Mouse (Mus musculus) MEL (cell line): ENCODE data around the gene Scnn1a. TPM values are rescaled to one million over a fixed set of nuclear protein-coding genes. Genes with fewer than 3 reads are reported as not detected.

ENCODE experiments used
- DNase-seq: peaks from one replicate; pipeline ENCODE4 v3.0.0; 2011; ENCODE audit warnings: low read depth, low spot score
- H3K27ac ChIP-seq: 2 replicates; pipeline ENCODE4 v1.5.1; 2012; ENCODE audit warnings: low read depth, mild to moderate bottlenecking, control low read depth, low read length, moderate library complexity; ENCODE audit not compliant: control insufficient read depth
- H3K27me3 ChIP-seq, 2 experiments: fragments of 150-350 bp in 1 of 2; sonication (generic) in 1 of 2; 2 replicates each; pipeline ENCODE4 v1.6.1; 2012; ENCODE audit warnings: low read length in 2 of 2, mild to moderate bottlenecking in 2 of 2, improper control_type of control experiment in 1 of 2, moderate library complexity in 1 of 2; ENCODE audit not compliant: insufficient read depth in 2 of 2, control insufficient read depth in 1 of 2
- H3K36me3 ChIP-seq, 2 experiments: 2 replicates each; pipeline ENCODE4 v1.6.1; 2012 to 2014; ENCODE audit warnings: low read length in 2 of 2, improper control_type of control experiment in 1 of 2, inconsistent platforms in 1 of 2, mild to moderate bottlenecking in 1 of 2; ENCODE audit not compliant: insufficient read depth in 2 of 2, control insufficient read depth in 1 of 2
- H3K4me1 ChIP-seq, 2 experiments: fragments of 150-350 bp in 1 of 2; sonication (generic) in 1 of 2; 2 replicates each; pipeline ENCODE4 v1.6.1; 2012; ENCODE audit warnings: low read length in 2 of 2, improper control_type of control experiment in 1 of 2, mild to moderate bottlenecking in 1 of 2; ENCODE audit not compliant: insufficient read depth in 2 of 2, control insufficient read depth in 1 of 2
- H3K4me3 ChIP-seq, 2 experiments: fragments of 150-350 bp in 1 of 2; sonication (generic) in 1 of 2; 2 replicates each; pipeline ENCODE4 v1.5.1; 2012; ENCODE audit warnings: low read depth in 2 of 2, low read length in 2 of 2, mild to moderate bottlenecking in 2 of 2, moderate library complexity in 2 of 2, control low read depth in 1 of 2, improper control_type of control experiment in 1 of 2; ENCODE audit not compliant: control insufficient read depth in 1 of 2, insufficient read depth in 1 of 2
- H3K79me2 ChIP-seq: 2 replicates; pipeline ENCODE4 v1.6.1; 2012; ENCODE audit warnings: mild to moderate bottlenecking, low read length, moderate library complexity; ENCODE audit not compliant: control insufficient read depth, poor library complexity, insufficient read depth
- H3K9ac ChIP-seq: 2 replicates; pipeline ENCODE4 v1.6.1; 2012; ENCODE audit warnings: low read depth, mild to moderate bottlenecking, control low read depth, low read length, moderate library complexity; ENCODE audit not compliant: control insufficient read depth, poor library complexity, severe bottlenecking
- H3K9me3 ChIP-seq: fragments of 150-350 bp; sonication (generic); replicated peaks from 2 replicates; pipeline ENCODE4 v1.6.1; 2012; ENCODE audit warnings: mild to moderate bottlenecking, low read length, improper control_type of control experiment, moderate library complexity; ENCODE audit not compliant: insufficient read depth
- BHLHE40 ChIP-seq: IDR thresholded peaks from 2 replicates; pipeline ENCODE4 v1.6.1; 2012; ENCODE audit warnings: low read depth, mild to moderate bottlenecking, inconsistent platforms, low read length, improper control_type of control experiment, borderline replicate concordance
- CHD2 ChIP-seq: IDR thresholded peaks from 2 replicates; pipeline ENCODE4 v1.6.1; 2011; ENCODE audit warnings: low read length, improper control_type of control experiment
- E2F4 ChIP-seq: IDR thresholded peaks from 2 replicates; pipeline ENCODE4 v1.6.1; 2011; ENCODE audit warnings: low read depth, low read length, improper control_type of control experiment, borderline replicate concordance
- ELF1 ChIP-seq: IDR thresholded peaks from 2 replicates; pipeline ENCODE4 v1.6.1; 2014; ENCODE audit warnings: low read depth, mild to moderate bottlenecking, inconsistent platforms, low read length, improper control_type of control experiment, moderate library complexity
- EP300 ChIP-seq, 2 experiments: IDR thresholded peaks; 2 replicates each; pipeline ENCODE4 v1.6.1; 2011; ENCODE audit warnings: improper control_type of control experiment in 2 of 2, low read length in 2 of 2, low read depth in 1 of 2, mild to moderate bottlenecking in 1 of 2
- ETS1 ChIP-seq: IDR thresholded peaks from 2 replicates; pipeline ENCODE4 v1.6.1; 2012; ENCODE audit warnings: low read depth, mild to moderate bottlenecking, inconsistent platforms, low read length, improper control_type of control experiment, moderate library complexity
- GABPA ChIP-seq: IDR thresholded peaks from 2 replicates; pipeline ENCODE4 v1.6.1; 2012; ENCODE audit warnings: low read depth, mild to moderate bottlenecking, inconsistent platforms, low read length, improper control_type of control experiment, moderate library complexity
- HCFC1 ChIP-seq: IDR thresholded peaks from 2 replicates; pipeline ENCODE4 v1.6.1; 2012; ENCODE audit warnings: low read depth, mild to moderate bottlenecking, inconsistent platforms, low read length, improper control_type of control experiment, moderate library complexity
- MAX ChIP-seq: IDR thresholded peaks from 2 replicates; pipeline ENCODE4 v1.6.1; 2011; ENCODE audit warnings: low read length, improper control_type of control experiment
- NELFE ChIP-seq: IDR thresholded peaks from 2 replicates; pipeline ENCODE4 v1.6.1; 2011; ENCODE audit warnings: low read depth, low read length, improper control_type of control experiment
- POLR2AphosphoS5 ChIP-seq: IDR thresholded peaks from 2 replicates; pipeline ENCODE4 v1.6.1; 2012; ENCODE audit warnings: low read depth, borderline replicate concordance, mild to moderate bottlenecking, inconsistent platforms, low read length, moderate library complexity, mixed read lengths
- SMC3 ChIP-seq: IDR thresholded peaks from 2 replicates; pipeline ENCODE4 v1.6.1; 2011; ENCODE audit warnings: low read depth, low read length, improper control_type of control experiment
- TBP ChIP-seq: IDR thresholded peaks from 2 replicates; pipeline ENCODE4 v1.8.0; 2011; ENCODE audit warnings: low read depth, low read length, improper control_type of control experiment
- TCF12 ChIP-seq: IDR thresholded peaks from 2 replicates; pipeline ENCODE4 v1.6.1; 2014; ENCODE audit warnings: low read depth, mild to moderate bottlenecking, inconsistent platforms, low read length, improper control_type of control experiment, moderate library complexity
- USF2 ChIP-seq, 2 experiments: IDR thresholded peaks; 2 replicates each; pipeline ENCODE4 v1.6.1; 2011 to 2012; ENCODE audit warnings: improper control_type of control experiment in 2 of 2, low read length in 2 of 2, borderline replicate concordance in 1 of 2, inconsistent platforms in 1 of 2, low read depth in 1 of 2, mild to moderate bottlenecking in 1 of 2; ENCODE audit not compliant: insufficient read depth in 1 of 2
- ZC3H11A ChIP-seq: IDR thresholded peaks from 2 replicates; pipeline ENCODE4 v1.6.1; 2012; ENCODE audit warnings: low read depth, mild to moderate bottlenecking, inconsistent platforms, low read length, improper control_type of control experiment
- ZMIZ1 ChIP-seq: IDR thresholded peaks from 2 replicates; pipeline ENCODE4 v1.6.1; 2012; ENCODE audit warnings: low read depth, mild to moderate bottlenecking, inconsistent platforms, low read length, improper control_type of control experiment, moderate library complexity
- ZNF384 ChIP-seq: IDR thresholded peaks from 2 replicates; pipeline ENCODE4 v1.6.1; 2012; ENCODE audit warnings: low read depth, mild to moderate bottlenecking, inconsistent platforms, low read length, improper control_type of control experiment
- polyA plus RNA-seq, 2 experiments: library from polyadenylated mRNA; stranded (reverse) in 1 of 2; unstranded in 1 of 2; fragments of >175 nt in 1 of 2; fragments of >200 nt in 1 of 2; gene quantifications; 2 replicates each; pipeline versions ENCODE4 v1.2.1 to v1.2.4; 2012; ENCODE audit warnings: low replicate concordance in 2 of 2, low read depth in 1 of 2; ENCODE audit not compliant: insufficient read length in 2 of 2, insufficient read depth in 1 of 2, missing spikeins in 1 of 2
- total RNA-seq: library from RNA; depleted of rRNA; stranded (reverse); fragments of 300-350 nt; gene quantifications from 2 replicates; pipeline ENCODE4 v1.2.3, GENCODE M21; 2012

The Scnn1a gene
- total and polyA plus RNA-seq, 3 experiments, result 0.50 TPM; not detected in 2

- H3K36me3 ChIP-seq, result no peaks in the 10 kb centered on the region
- no peaks in the 10 kb centered on the region for H3K9me3 ChIP-seq
- DNase-seq, result peak; percentile 80
- TF ChIP-seq NELFE (no peak), ELF1 (peak; percentile 25; the same call in 1 of the 2 replicates)
- no peak overlapping the region for H3K27ac ChIP-seq
- H3K27me3 ChIP-seq, result peaks cover 0 to 2% of the 10 kb centered on the region in 2 experiments; a peak in 3 of 4 replicates
- no peaks in the 10 kb centered on the region for H3K4me1 ChIP-seq
- H3K4me3 ChIP-seq, result no peak overlapping the region
- no peaks in the 10 kb centered on the region for H3K79me2 ChIP-seq
- peak overlapping the region; percentile 38; the same call in 1 of the 2 replicates for H3K9ac ChIP-seq
These were observed 57.4 kb downstream of the Scnn1a start for GRCm38 (mm10) chr6:125377582-125378451.

- H3K9me3 ChIP-seq, result no peaks in the 10 kb centered on the region
- no peaks in the 10 kb centered on the region for H3K36me3 ChIP-seq
- H3K4me1 ChIP-seq, result no peaks in the 10 kb centered on the region
- no peak overlapping the region for H3K9ac ChIP-seq
- TF ChIP-seq ETS1 (no peak), SMC3 (no peak), E2F4 (no peak), MAX (no peak), ZC3H11A (no peak), TCF12 (no peak), USF2 (IDR thresholded peaks at IDR 0.05; ENCODE audit: borderline replicate concordance in 1 of 2, insufficient read depth in 1 of 2, low read depth in 1 of 2, low read length in 2 of 2) (no peak), ZMIZ1 (no peak), GABPA (no peak), ZNF384 (no peak), HCFC1 (no peak)
- no peak overlapping the region for H3K4me3 ChIP-seq
- H3K79me2 ChIP-seq, result no peaks in the 10 kb centered on the region
- no peaks in the 10 kb centered on the region; a peak in 2 of 4 replicates for H3K27me3 ChIP-seq
- no peak for DNase-seq
- H3K27ac ChIP-seq, result no peak overlapping the region
These were observed 58.2 kb downstream of the Scnn1a start for GRCm38 (mm10) chr6:125378621-125379020.

DNA sequence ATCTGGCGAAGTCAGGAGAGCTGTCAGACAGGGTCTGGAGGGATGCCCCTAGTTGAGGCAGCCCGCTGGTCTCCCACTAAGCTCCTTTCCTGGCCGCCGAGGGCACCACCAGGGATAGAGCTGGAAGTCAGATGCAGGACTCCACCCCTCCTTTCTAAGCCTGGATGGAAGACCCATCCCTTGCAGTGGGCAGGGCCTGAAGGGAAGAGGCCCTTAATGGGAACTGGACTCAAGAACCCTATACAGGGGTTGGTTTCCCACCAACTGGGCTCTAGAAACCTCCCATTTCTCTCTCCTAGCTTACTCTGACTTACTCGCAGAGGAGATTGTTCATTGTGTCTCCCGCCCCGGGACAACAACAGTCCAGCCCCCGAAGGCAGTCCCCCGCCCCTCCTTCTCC, 59.3 kb downstream of the Scnn1a start:
- H3K9ac ChIP-seq, result no peak overlapping the region
- H3K4me3 ChIP-seq, result no peak overlapping the region
- TF ChIP-seq NELFE (no peak), CHD2 (no peak), EP300 (IDR thresholded peaks at IDR 0.05; ENCODE audit: low read depth in 1 of 2, low read length in 2 of 2) (no peak), POLR2AphosphoS5 (no peak), TBP (no peak), GABPA (no peak), MAX (no peak), TCF12 (no peak), BHLHE40 (no peak)
- H3K4me1 ChIP-seq, result no peaks in the 10 kb centered on the region
- no peaks in the 10 kb centered on the region; a peak in 2 of 4 replicates for H3K27me3 ChIP-seq
- DNase-seq, result no peak
- H3K36me3 ChIP-seq, result no peaks in the 10 kb centered on the region
- no peaks in the 10 kb centered on the region for H3K79me2 ChIP-seq
- no peaks in the 10 kb centered on the region for H3K9me3 ChIP-seq
- no peak overlapping the region for H3K27ac ChIP-seq
